Mouse (Mus musculus) ES-E14 (cell line): ENCODE results near the gene Ehmt1. TPM values are rescaled to one million over a fixed set of nuclear protein-coding genes. Genes with fewer than 3 reads are reported as not detected.
A peak's percentile ranks its signal among the peaks of the same experiment; 100 is the strongest.

Experiments used
- DNase-seq: peaks from one replicate; pipeline ENCODE4 v3.0.0-alpha.2; 2013; ENCODE audit warnings: low read depth, low spot score
- H3K27ac ChIP-seq: 2 replicates; pipeline ENCODE4 v1.5.1; 2012; ENCODE audit warnings: low read depth, mild to moderate bottlenecking, low read length, moderate library complexity, mixed read lengths; ENCODE audit not compliant: poor library complexity, insufficient read depth, severe bottlenecking
- H3K36me3 ChIP-seq: 2 replicates; pipeline ENCODE4 v1.6.1; 2012; ENCODE audit warnings: mild to moderate bottlenecking, low read length, moderate library complexity, mixed read lengths; ENCODE audit not compliant: control insufficient read depth, poor library complexity, insufficient read depth, severe bottlenecking
- H3K4me1 ChIP-seq, 2 experiments: fragments of 150-350 bp in 1 of 2; sonication (generic) in 1 of 2; 2 replicates each; pipeline ENCODE4 v1.6.1; 2012; ENCODE audit warnings: low read length in 2 of 2, mild to moderate bottlenecking in 1 of 2, mixed read lengths in 1 of 2; ENCODE audit not compliant: control insufficient read depth in 2 of 2, insufficient read depth in 2 of 2, poor library complexity in 1 of 2
- H3K4me3 ChIP-seq, 2 experiments: fragments of 150-350 bp in 1 of 2; sonication (generic) in 1 of 2; 2 replicates each; pipeline ENCODE4 v1.5.1; 2012; ENCODE audit warnings: low read length in 2 of 2, low read depth in 1 of 2, mild to moderate bottlenecking in 1 of 2, mixed read lengths in 1 of 2; ENCODE audit not compliant: insufficient read depth in 1 of 2, poor library complexity in 1 of 2, severe bottlenecking in 1 of 2
- H3K9ac ChIP-seq: 2 replicates; pipeline ENCODE4 v1.6.1; 2012; ENCODE audit warnings: low read depth, mild to moderate bottlenecking, low read length, mixed read lengths; ENCODE audit not compliant: poor library complexity, insufficient read depth, severe bottlenecking
- H3K9me3 ChIP-seq: fragments of 150-350 bp; sonication (generic); 2 replicates; pipeline ENCODE4 v1.6.1; 2012; ENCODE audit warnings: low read depth, mild to moderate bottlenecking, low read length; ENCODE audit not compliant: control insufficient read depth, insufficient read depth
- CHD2 ChIP-seq: IDR thresholded peaks from 2 replicates; pipeline ENCODE4 v1.6.1; 2014; ENCODE audit warnings: mild to moderate bottlenecking, low read depth, low read length, inconsistent platforms
- HCFC1 ChIP-seq: IDR thresholded peaks from 2 replicates; pipeline ENCODE4 v1.6.1; 2012; ENCODE audit warnings: low read length, inconsistent platforms, borderline replicate concordance; ENCODE audit not compliant: insufficient read depth
- MAFK ChIP-seq: IDR thresholded peaks from 2 replicates; pipeline ENCODE4 v1.6.1; 2014; ENCODE audit warnings: mild to moderate bottlenecking, low read depth, low read length, inconsistent platforms; ENCODE audit not compliant: insufficient read depth
- ZC3H11A ChIP-seq: IDR thresholded peaks from 2 replicates; pipeline ENCODE4 v1.6.1; 2012; ENCODE audit warnings: low read depth, mild to moderate bottlenecking, inconsistent platforms, low read length, borderline replicate concordance
- ZNF384 ChIP-seq: IDR thresholded peaks from 2 replicates; pipeline ENCODE4 v1.6.1; 2012; ENCODE audit warnings: low read depth, low read length, inconsistent platforms
- in situ Hi-C, 2 experiments: fragments of 600-800 bp; cut with MboI; formaldehyde crosslinking; loops; one replicate each; pipeline ENCODE4 v1.15.1; 2025; ENCODE audit warnings: low sequenced_read_pairs in 2 of 2, inconsistent platforms in 1 of 2; ENCODE audit not compliant: unreplicated experiment in 2 of 2
- total RNA-seq: library from RNA; depleted of rRNA; stranded (reverse); fragments of 300-350 nt; gene quantifications from 2 replicates; pipeline ENCODE4 v1.2.3, GENCODE M21; 2012

The Ehmt1 gene
- total RNA-seq, 1 experiment, result 55.1 TPM

DNA sequence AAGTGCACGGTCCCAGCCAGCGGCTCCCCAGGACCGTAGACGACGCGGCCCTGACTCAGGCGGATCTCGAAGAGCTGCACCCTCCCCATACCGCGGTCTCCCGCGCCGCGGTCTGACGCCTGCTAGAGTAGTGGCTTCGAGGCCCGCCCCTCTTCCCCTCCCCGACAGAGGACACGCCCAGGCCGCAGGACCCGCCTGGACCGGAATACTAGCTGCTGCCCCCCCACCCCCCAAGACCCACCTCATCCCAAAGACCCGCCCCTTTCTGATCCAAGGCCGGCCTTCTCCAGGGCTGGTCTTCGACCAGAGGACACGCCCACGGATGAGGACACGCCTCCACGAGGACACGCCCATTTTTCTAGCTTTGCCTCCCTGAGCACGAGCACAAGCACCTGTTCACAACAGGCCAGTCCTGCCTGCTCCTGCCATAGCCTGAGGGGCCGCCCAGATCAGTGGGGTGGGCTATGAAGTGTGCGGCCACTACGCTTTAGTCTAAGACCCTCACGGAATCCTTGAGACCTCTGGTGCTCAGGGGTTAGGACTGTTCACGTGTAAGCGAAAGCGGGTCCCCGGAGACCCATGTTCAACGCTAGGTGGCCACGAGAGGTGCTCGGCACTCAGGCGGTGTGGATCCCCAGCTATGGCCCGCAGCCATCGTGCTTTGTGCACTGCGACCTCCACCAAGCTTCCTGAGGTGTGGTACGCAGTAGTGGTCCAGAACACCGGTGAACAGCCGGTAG lies 15.8 kb upstream of the Ehmt1 start, which contains the start of gene Arrdc1:
Gene Arrdc1 (minus strand): TSS at position 196 of the 740 bp plus-strand sequence.
- peak; percentile 98 for DNase-seq
- peak within 1 kb of the TSS; percentile 49 for H3K27ac ChIP-seq
- no peaks in the 10 kb centered on the region for H3K9me3 ChIP-seq
- peak within 1 kb of the TSS; percentile 90 for H3K9ac ChIP-seq
- in situ Hi-C loops, result no loop called here
- peak within 1 kb of the TSS; percentile 89 to 90 for H3K4me3 ChIP-seq
- H3K36me3 ChIP-seq, result no peaks in the 10 kb centered on the region
- no peaks in the 10 kb centered on the region for H3K4me1 ChIP-seq
- TF ChIP-seq HCFC1, result no peak; the same call in 1 of the 2 replicates
- TF ChIP-seq MAFK, result no peak
- TF ChIP-seq CHD2, result no peak
- no peak for TF ChIP-seq ZC3H11A
- TF ChIP-seq ZNF384, result no peak

DNA sequence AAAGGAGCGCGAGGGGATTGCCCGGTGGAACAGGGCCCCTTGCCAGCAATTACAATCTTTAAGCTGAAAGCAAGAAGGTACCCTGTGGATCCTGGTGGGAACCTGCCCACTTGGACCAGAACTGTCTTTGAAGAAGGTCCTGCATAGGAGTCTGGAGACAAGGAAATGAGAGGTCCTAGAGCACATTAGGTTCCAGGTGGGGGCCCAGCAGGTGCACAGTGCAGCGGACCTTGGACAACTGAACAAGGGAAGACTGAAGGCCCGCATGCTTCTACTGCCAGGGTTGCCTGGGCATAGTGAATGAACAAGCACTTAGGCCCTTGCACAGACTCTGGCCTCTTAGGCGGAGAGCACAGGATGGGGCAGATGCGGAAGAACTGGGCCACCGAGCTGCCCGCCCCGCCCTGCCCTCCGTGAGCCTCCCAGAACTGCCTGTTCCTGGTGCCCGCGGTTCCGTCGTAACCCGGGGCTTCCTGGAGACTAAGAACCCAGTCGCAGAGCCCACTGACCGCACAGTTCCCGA lies 15.1 kb upstream of the Ehmt1 start:
- H3K9ac ChIP-seq, result peak overlapping the region; percentile 90
- no peak for DNase-seq
- peaks cover 0 to 5% of the 10 kb centered on the region in 2 experiments; a peak in 1 of 4 replicates for H3K4me1 ChIP-seq
- H3K27ac ChIP-seq, result peak overlapping the region; percentile 31; the same call in 1 of the 2 replicates
- in situ Hi-C loops, result no loop called here
- no peaks in the 10 kb centered on the region for H3K9me3 ChIP-seq
- TF ChIP-seq ZNF384, result no peak
- TF ChIP-seq MAFK, result no peak
- TF ChIP-seq CHD2, result no peak
- no peak for TF ChIP-seq HCFC1
- no peak for TF ChIP-seq ZC3H11A
- H3K36me3 ChIP-seq, result no peaks in the 10 kb centered on the region
- H3K4me3 ChIP-seq, result peak overlapping the region; percentile 89 to 90

DNA sequence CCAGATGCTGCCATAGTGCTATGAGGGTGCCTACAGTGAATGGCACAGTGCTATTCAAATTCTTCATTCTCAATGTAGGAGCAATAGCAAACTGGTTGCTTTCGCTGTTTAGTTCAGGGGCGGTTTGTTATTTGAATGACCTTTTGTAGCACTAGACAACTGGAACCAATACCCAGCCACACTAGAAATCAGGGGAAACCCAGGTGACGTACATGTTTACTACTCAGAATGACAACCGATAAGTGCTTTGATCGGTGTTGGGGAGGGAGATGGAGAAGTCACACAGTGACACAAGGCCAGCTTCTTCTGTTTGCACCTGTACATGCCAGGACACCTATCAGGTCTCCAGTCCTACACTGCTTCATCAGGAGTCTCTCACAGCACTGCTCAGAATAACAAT lies 10.2 kb upstream of the Ehmt1 start:
- Histone ChIP-seq H3K4me3 (no peak overlapping the region), H3K9ac (no peak overlapping the region), H3K9me3 (no peaks in the 10 kb centered on the region), H3K4me1 (peaks cover 1 to 12% of the 10 kb centered on the region in 2 experiments; a peak in 1 of 4 replicates), H3K27ac (no peak overlapping the region; the same call in 1 of the 2 replicates), H3K36me3 (peaks cover 4% of the 10 kb centered on the region; the same call in 1 of the 2 replicates)
- in situ Hi-C loops, result no loop called here
- TF ChIP-seq CHD2 (no peak), ZNF384 (no peak), HCFC1 (no peak), MAFK (no peak), ZC3H11A (no peak)
- DNase-seq, result no peak

DNA sequence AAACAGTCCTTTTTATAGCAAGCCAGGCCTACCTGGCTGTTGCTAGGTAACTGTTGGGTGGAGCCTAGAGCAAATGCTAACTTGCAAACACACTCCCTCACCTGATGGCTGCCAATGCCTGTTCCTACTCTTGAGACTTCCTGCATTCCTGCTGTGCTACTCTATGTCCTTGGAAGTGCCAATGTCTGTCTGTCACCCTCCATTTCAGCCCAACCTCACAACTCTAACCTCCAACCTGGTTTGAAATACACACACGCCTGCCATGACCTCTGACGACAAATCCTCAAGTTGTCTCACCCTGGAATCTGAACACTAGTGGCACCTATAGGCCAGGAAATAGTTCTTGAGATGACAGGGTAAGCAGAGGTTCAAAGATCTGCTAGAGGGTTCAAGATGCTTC lies 9.7 kb upstream of the Ehmt1 start:
- H3K9me3 ChIP-seq, result no peaks in the 10 kb centered on the region
- in situ Hi-C loops, result no loop called here

More for the DNA sequence above, 9.7 kb upstream of the Ehmt1 start:
- TF ChIP-seq HCFC1 (no peak), ZC3H11A (no peak), MAFK (no peak), ZNF384 (no peak), CHD2 (no peak)
- Histone ChIP-seq H3K4me3 (no peak overlapping the region), H3K4me1 (peaks cover 1 to 12% of the 10 kb centered on the region in 2 experiments; a peak in 1 of 4 replicates), H3K9ac (no peak overlapping the region), H3K27ac (no peak overlapping the region), H3K36me3 (peaks cover 4% of the 10 kb centered on the region; the same call in 1 of the 2 replicates)
- no peak for DNase-seq
